Mouse (Mus musculus) G1E (cell line): ENCODE results near the gene Krtap20-2. TPM values are rescaled to one million over a fixed set of nuclear protein-coding genes. Genes with fewer than 3 reads are reported as not detected.
"Not testable (repeated sequence)": the region's sequence is repeated elsewhere in the genome, so short reads cannot be mapped to it uniquely, and the experiment has no call there.

Experiments
- ATAC-seq: 2 replicates; pipeline ENCODE4 v1.8.0; 2016; ENCODE audit warnings: mild to moderate bottlenecking; ENCODE audit not compliant: insufficient number of reproducible peaks, poor library complexity, low FRiP score, severe bottlenecking; ENCODE audit errors: extremely low read depth
- DNase-seq: peaks from one replicate; pipeline ENCODE4 v3.0.0; 2012; ENCODE audit warnings: low spot score
- H3K27me3 ChIP-seq: 2 replicates; pipeline ENCODE4 v1.6.1; 2012; ENCODE audit warnings: mild to moderate bottlenecking, low read length, inconsistent platforms; ENCODE audit not compliant: insufficient read depth
- H3K36me3 ChIP-seq: replicated peaks from 2 replicates; pipeline ENCODE3; 2012; ENCODE audit warnings: mild to moderate bottlenecking, inconsistent platforms
- H3K4me1 ChIP-seq: 2 replicates; pipeline ENCODE4 v1.6.1; 2012; ENCODE audit warnings: low read depth, low read length, inconsistent platforms, mixed read lengths; ENCODE audit not compliant: insufficient read depth
- H3K4me3 ChIP-seq: 2 replicates; pipeline ENCODE4 v1.5.1; 2012; ENCODE audit warnings: low read depth, mild to moderate bottlenecking, inconsistent platforms, low read length, moderate library complexity, mixed read lengths
- H3K9me3 ChIP-seq: replicated peaks from 2 replicates; pipeline ENCODE4 v1.6.1; 2012; ENCODE audit warnings: inconsistent platforms
- CTCF ChIP-seq: IDR thresholded peaks from 2 replicates; pipeline ENCODE4 v1.5.1; 2012; ENCODE audit warnings: low read depth, low read length, inconsistent platforms, mixed read lengths
- GATA1 ChIP-seq: IDR thresholded peaks from 2 replicates; pipeline ENCODE4 v1.6.1; 2012; ENCODE audit warnings: borderline replicate concordance, low read length, inconsistent platforms, mixed read lengths
- GATA2 ChIP-seq: IDR thresholded peaks from 2 replicates; pipeline ENCODE4 v1.6.1; 2012; ENCODE audit warnings: low read depth, low read length, inconsistent platforms, borderline replicate concordance
- POLR2AphosphoS5 ChIP-seq: IDR thresholded peaks from 2 replicates; pipeline ENCODE4 v1.6.1; 2012; ENCODE audit warnings: low read depth, low read length, inconsistent platforms; ENCODE audit not compliant: insufficient replicate concordance
- TAL1 ChIP-seq: conservative IDR thresholded peaks from 2 replicates; pipeline ENCODE4 v1.6.1; 2012; ENCODE audit warnings: low read depth, low read length, inconsistent platforms, mixed read lengths
- polyA plus RNA-seq: library from polyadenylated mRNA; stranded (reverse); fragments of >175 nt; gene quantifications from 2 replicates; pipeline ENCODE4 v1.2.3, GENCODE M21; 2012
- total RNA-seq, 2 experiments: library from RNA; stranded (forward) in 1 of 2; stranded (reverse) in 1 of 2; fragments of 200-1000 nt in 1 of 2; fragments of >200 nt in 1 of 2; fragmentation: Nextera tagmentation in 1 of 2; gene quantifications; 2 replicates each; pipeline ENCODE4 v1.2.3; 2014 to 2017

Gene Krtap20-2
- total RNA-seq (2014; fragmentation: Nextera tagmentation) (not detected in 2 replicates), total RNA-seq (2017) (not detected in 2 replicates), polyA plus RNA-seq (not detected in 2 replicates)

- ATAC-seq (no peak), DNase-seq (no peak)
- TF ChIP-seq GATA2 (no peak), CTCF (no peak), GATA1 (no peak), TAL1 (no peak), POLR2AphosphoS5 (no peak)
- H3K27me3 ChIP-seq: no peaks in the 10 kb centered on the region
- H3K4me1 ChIP-seq: no peaks in the 10 kb centered on the region
- no peaks in the 10 kb centered on the region for H3K9me3 ChIP-seq
- no peak within 1 kb of the TSS for H3K4me3 ChIP-seq
- H3K36me3 ChIP-seq: no peaks in the 10 kb centered on the region
Observed at GRCm38 (mm10) chr16:89205561-89205960, at the start of gene Krtap20-2. Gene Krtap20-2, plus strand, starts transcription at chr16:89205861.

- Histone ChIP-seq H3K4me3 (no peak within 1 kb of the TSS), H3K4me1 (no peaks in the 10 kb centered on the region), H3K36me3 (no peaks in the 10 kb centered on the region), H3K9me3 (peaks cover 11% of the 10 kb centered on the region), H3K27me3 (no peaks in the 10 kb centered on the region)
- TF ChIP-seq TAL1: no peak
- TF ChIP-seq GATA1: no peak
- no peak for TF ChIP-seq POLR2AphosphoS5
- TF ChIP-seq CTCF: no peak
- no peak for TF ChIP-seq GATA2
- no peak for DNase-seq
- ATAC-seq: no peak
Observed at GRCm38 (mm10) chr16:89157652-89158051, 48.0 kb upstream of the Krtap20-2 start, which contains the start of gene Gm9789. Gene Gm9789, plus strand, starts transcription at chr16:89157952.

- not testable (repeated sequence) for H3K4me1 ChIP-seq, H3K4me3 ChIP-seq, H3K27me3 ChIP-seq, ATAC-seq, H3K36me3 ChIP-seq, DNase-seq, H3K9me3 ChIP-seq
Observed at GRCm38 (mm10) chr16:89169190-89169589, 36.5 kb upstream of the Krtap20-2 start, which contains the start of gene Gm7735. Gene Gm7735, plus strand, starts transcription at chr16:89169490.

GRCm38 (mm10) chr16:89174435-89174834 is 31.2 kb upstream of the Krtap20-2 start, which contains the start of gene 1110057P08Rik:
Gene 1110057P08Rik, plus strand, starts transcription at chr16:89174735.
- Histone ChIP-seq H3K36me3 (no peaks in the 10 kb centered on the region), H3K4me1 (no peaks in the 10 kb centered on the region), H3K27me3 (no peaks in the 10 kb centered on the region), H3K9me3 (0 out of 2 replicates have a peak, but pooled peaks cover 7% of the 10 kb centered on the region), H3K4me3 (no peak within 1 kb of the TSS)
- ATAC-seq: no peak
- DNase-seq: no peak
- TF ChIP-seq POLR2AphosphoS5 (no peak), GATA2 (no peak), CTCF (no peak), TAL1 (no peak), GATA1 (no peak)

GRCm38 (mm10) chr16:89188621-89189020 is 17.0 kb upstream of the Krtap20-2 start:
- no peak for DNase-seq

More at GRCm38 (mm10) chr16:89188621-89189020, 17.0 kb upstream of the Krtap20-2 start:
- TF ChIP-seq CTCF (no peak), GATA2 (no peak), TAL1 (no peak), GATA1 (no peak), POLR2AphosphoS5 (no peak)
- Histone ChIP-seq H3K4me1 (no peaks in the 10 kb centered on the region), H3K4me3 (no peak overlapping the region), H3K36me3 (no peaks in the 10 kb centered on the region), H3K27me3 (no peaks in the 10 kb centered on the region), H3K9me3 (0 out of 2 replicates have a peak, but pooled peaks cover 2% of the 10 kb centered on the region)
- ATAC-seq: no peak

Other genes with a start within 250 kb of the Krtap20-2 start
- not detected in 2 replicates for gene Krtap16-3, start 243.0 kb upstream of the Krtap20-2 start, total RNA-seq (2014; fragmentation: Nextera tagmentation)
- 0.23 TPM in 1 of 2 replicates, not detected in the other for gene Krtap16-3, start 243.0 kb upstream of the Krtap20-2 start, total RNA-seq (2017)
- gene Krtap16-3, start 243.0 kb upstream of the Krtap20-2 start, polyA plus RNA-seq: not detected in 2 replicates
- not detected in 2 replicates for gene Krtap22-2, start 195.1 kb upstream of the Krtap20-2 start, total RNA-seq (2014; fragmentation: Nextera tagmentation)
- gene Krtap22-2, start 195.1 kb upstream of the Krtap20-2 start, total RNA-seq (2017): 1.0 TPM in 1 of 2 replicates, not detected in the other
- not detected in 2 replicates for gene Krtap22-2, start 195.1 kb upstream of the Krtap20-2 start, polyA plus RNA-seq
- not detected in 2 replicates for gene Gm10229, start 190.6 kb upstream of the Krtap20-2 start, total RNA-seq (2014; fragmentation: Nextera tagmentation)
- gene Gm10229, start 190.6 kb upstream of the Krtap20-2 start, total RNA-seq (2017): not detected in 2 replicates
- not detected in 2 replicates for gene Gm10229, start 190.6 kb upstream of the Krtap20-2 start, polyA plus RNA-seq
- gene Krtap6-1, start 174.2 kb upstream of the Krtap20-2 start, total RNA-seq (2014; fragmentation: Nextera tagmentation): not detected in 2 replicates
- not detected in 2 replicates for gene Krtap6-1, start 174.2 kb upstream of the Krtap20-2 start, total RNA-seq (2017)
- gene Krtap6-1, start 174.2 kb upstream of the Krtap20-2 start, polyA plus RNA-seq: not detected in 2 replicates
- gene Gm10228, start 164.4 kb upstream of the Krtap20-2 start, total RNA-seq (2014; fragmentation: Nextera tagmentation): not detected in 2 replicates
- gene Gm10228, start 164.4 kb upstream of the Krtap20-2 start, total RNA-seq (2017): not detected in 2 replicates
- not detected in 2 replicates for gene Gm10228, start 164.4 kb upstream of the Krtap20-2 start, polyA plus RNA-seq
- gene Krtap6-5, start 158.0 kb upstream of the Krtap20-2 start, total RNA-seq (2014; fragmentation: Nextera tagmentation): not detected in 2 replicates
- not detected in 2 replicates for gene Krtap6-5, start 158.0 kb upstream of the Krtap20-2 start, total RNA-seq (2017)
- not detected in 2 replicates for gene Krtap6-5, start 158.0 kb upstream of the Krtap20-2 start, polyA plus RNA-seq
- gene 1110025L11Rik, start 141.9 kb upstream of the Krtap20-2 start, total RNA-seq (2014; fragmentation: Nextera tagmentation): not detected in 2 replicates
- gene 1110025L11Rik, start 141.9 kb upstream of the Krtap20-2 start, total RNA-seq (2017): not detected in 2 replicates
- gene 1110025L11Rik, start 141.9 kb upstream of the Krtap20-2 start, polyA plus RNA-seq: not detected in 2 replicates
- not detected in 2 replicates for gene Krtap6-3, start 121.8 kb upstream of the Krtap20-2 start, total RNA-seq (2014; fragmentation: Nextera tagmentation)
- gene Krtap6-3, start 121.8 kb upstream of the Krtap20-2 start, total RNA-seq (2017): 0.44 TPM in 1 of 2 replicates, not detected in the other
- not detected in 2 replicates for gene Krtap6-3, start 121.8 kb upstream of the Krtap20-2 start, polyA plus RNA-seq
- not detected in 2 replicates for gene Gm6358, start 65.0 kb upstream of the Krtap20-2 start, total RNA-seq (2014; fragmentation: Nextera tagmentation)
- not detected in 2 replicates for gene Gm6358, start 65.0 kb upstream of the Krtap20-2 start, total RNA-seq (2017)
- gene Gm6358, start 65.0 kb upstream of the Krtap20-2 start, polyA plus RNA-seq: not detected in 2 replicates
- gene Gm10061, start 54.8 kb upstream of the Krtap20-2 start, total RNA-seq (2014; fragmentation: Nextera tagmentation): not detected in 2 replicates
- gene Gm10061, start 54.8 kb upstream of the Krtap20-2 start, total RNA-seq (2017): 0.49 TPM in 1 of 2 replicates, not detected in the other
- not detected in 2 replicates for gene Gm10061, start 54.8 kb upstream of the Krtap20-2 start, polyA plus RNA-seq
- not detected in 2 replicates for gene Gm9789, start 47.9 kb upstream of the Krtap20-2 start, total RNA-seq (2014; fragmentation: Nextera tagmentation)
- not detected in 2 replicates for gene Gm9789, start 47.9 kb upstream of the Krtap20-2 start, total RNA-seq (2017)
- gene Gm9789, start 47.9 kb upstream of the Krtap20-2 start, polyA plus RNA-seq: not detected in 2 replicates
- gene Gm7735, start 36.4 kb upstream of the Krtap20-2 start, total RNA-seq (2014; fragmentation: Nextera tagmentation): not detected in 2 replicates
- gene Gm7735, start 36.4 kb upstream of the Krtap20-2 start, total RNA-seq (2017): not detected in 2 replicates
- gene Gm7735, start 36.4 kb upstream of the Krtap20-2 start, polyA plus RNA-seq: not detected in 2 replicates
- not detected in 2 replicates for gene 1110057P08Rik, start 31.1 kb upstream of the Krtap20-2 start, total RNA-seq (2014; fragmentation: Nextera tagmentation)
- not detected in 2 replicates for gene 1110057P08Rik, start 31.1 kb upstream of the Krtap20-2 start, total RNA-seq (2017)
- gene 1110057P08Rik, start 31.1 kb upstream of the Krtap20-2 start, polyA plus RNA-seq: not detected in 2 replicates
- not detected in 2 replicates for gene Krtap21-1, start 198.0 kb downstream of the Krtap20-2 start, total RNA-seq (2014; fragmentation: Nextera tagmentation)
- gene Krtap21-1, start 198.0 kb downstream of the Krtap20-2 start, total RNA-seq (2017): not detected in 2 replicates
- gene Krtap21-1, start 198.0 kb downstream of the Krtap20-2 start, polyA plus RNA-seq: not detected in 2 replicates
- not detected in 2 replicates for gene Krtap6-2, start 214.2 kb downstream of the Krtap20-2 start, total RNA-seq (2014; fragmentation: Nextera tagmentation)
- 0.17 and 0.22 TPM in 2 replicates for gene Krtap6-2, start 214.2 kb downstream of the Krtap20-2 start, total RNA-seq (2017)
- gene Krtap6-2, start 214.2 kb downstream of the Krtap20-2 start, polyA plus RNA-seq: not detected in 2 replicates